Mouse (Mus musculus): ENCODE data around the gene Zfp106.
"Not testable (repeated sequence)": the region's sequence is repeated elsewhere in the genome, so short reads cannot be mapped to it uniquely, and the experiment has no call there.

The Zfp106 gene

GRCm38 (mm10) chr2:120563235-120563990 lies at the start of gene Zfp106:
TSS of gene Zfp106 (minus strand) at chr2:120563843.
- peak; percentile 71 for DNase-seq (ENCODE audit: low spot score)

- DNase-seq (ENCODE audit: low spot score), result peak; percentile 90
Measured at GRCm38 (mm10) chr2:120608830-120609723, 45.4 kb upstream of the Zfp106 start, which contains the start of the genes Haus2 and Lrrc57. TSS of gene Haus2 (plus strand) at chr2:120609383. TSS of gene Lrrc57 (minus strand) at chr2:120609520.

GRCm38 (mm10) chr2:120606021-120606690 lies 42.5 kb upstream of the Zfp106 start:
- DNase-seq (ENCODE audit: low spot score), result no peak

- DNase-seq (ENCODE audit: low spot score), result no peak
Measured at GRCm38 (mm10) chr2:120599506-120599905, 35.9 kb upstream of the Zfp106 start.

- no peak for DNase-seq (ENCODE audit: low spot score)
Measured at GRCm38 (mm10) chr2:120597734-120598133, 34.1 kb upstream of the Zfp106 start.

GRCm38 (mm10) chr2:120592227-120592626 lies 28.6 kb upstream of the Zfp106 start:
- no peak for DNase-seq (ENCODE audit: low spot score)

- no peak for DNase-seq (ENCODE audit: low spot score)
Measured at GRCm38 (mm10) chr2:120589759-120590158, 26.1 kb upstream of the Zfp106 start.

- DNase-seq (ENCODE audit: low spot score), result no peak
Measured at GRCm38 (mm10) chr2:120578286-120578685, 14.6 kb upstream of the Zfp106 start.

- DNase-seq (ENCODE audit: low spot score), result no peak
Measured at GRCm38 (mm10) chr2:120577799-120578198, 14.2 kb upstream of the Zfp106 start.

GRCm38 (mm10) chr2:120575978-120576377 lies 12.3 kb upstream of the Zfp106 start:
- no peak for DNase-seq (ENCODE audit: low spot score)

- no peak for DNase-seq (ENCODE audit: low spot score)
Measured at GRCm38 (mm10) chr2:120575121-120575520, 11.5 kb upstream of the Zfp106 start.

- DNase-seq (ENCODE audit: low spot score), result not testable (repeated sequence)
Measured at GRCm38 (mm10) chr2:120572161-120572560, 8.5 kb upstream of the Zfp106 start.

GRCm38 (mm10) chr2:120571081-120571480 lies 7.4 kb upstream of the Zfp106 start:
- no peak for DNase-seq (ENCODE audit: low spot score)

- DNase-seq (ENCODE audit: low spot score), result no peak
Measured at GRCm38 (mm10) chr2:120567798-120568320, 4.2 kb upstream of the Zfp106 start.

- DNase-seq (ENCODE audit: low spot score), result peak; percentile 89
Measured at GRCm38 (mm10) chr2:120566886-120567797, 3.5 kb upstream of the Zfp106 start, which contains the start of gene Snap23. TSS of gene Snap23 (plus strand) at chr2:120567671.

GRCm38 (mm10) chr2:120565363-120565762 lies 1.7 kb upstream of the Zfp106 start:
- no peak for DNase-seq (ENCODE audit: low spot score)

GRCm38 (mm10) chr2:120564548-120565188 lies 1.0 kb upstream of the Zfp106 start:
- not testable (repeated sequence) for DNase-seq (ENCODE audit: low spot score)

GRCm38 (mm10) chr2:120562859-120563234 lies 796 bp downstream of the Zfp106 start:
- DNase-seq (ENCODE audit: low spot score), result no peak

GRCm38 (mm10) chr2:120561524-120561923 lies 2.1 kb downstream of the Zfp106 start:
- DNase-seq (ENCODE audit: low spot score), result no peak

GRCm38 (mm10) chr2:120558813-120559212 lies 4.8 kb downstream of the Zfp106 start:
- no peak for DNase-seq (ENCODE audit: low spot score)

Data from ovary, postnatal 14 days (tissue).